ENCODE assay signal across 16 mouse cellular contexts in genomic region chr13:111002670-111003069, GRCm38 (mm10).
"Had no signal": no experiment of that assay in that cellular context is flagged by ENCODE, and none has a peak within 500 bp of the region (broad histone marks: within the 10 kb centered on the region; RNA-seq: fewer than 3 reads in every experiment).

No protein-coding gene starts in this region.

- DNase-seq: kidney, adult 2 months; kidney, postnatal 4 days; liver; liver, embryonic 13.5 days; liver, postnatal 0 days; lung, postnatal 14 days; right cerebral cortex, postnatal 4 days; thymus, postnatal 36 days had no signal

- H3K27ac ChIP-seq: layer of hippocampus, adult 2 months; limb, embryonic 12.5 days; liver, embryonic 13.5 days; lung, embryonic 15.5 days; macrophage; neural tube, embryonic 13.5 days had no signal

- ATAC-seq: intestine, embryonic 16.5 days; liver, postnatal 0 days had no signal

- H3K4me3 ChIP-seq: layer of hippocampus, adult 2 months; limb, embryonic 12.5 days; liver, embryonic 13.5 days; lung, embryonic 15.5 days; megakaryocyte, embryonic 14.5 days; myocyte; neural tube, embryonic 13.5 days had no signal

- H3K27me3 ChIP-seq: limb, embryonic 12.5 days; liver, embryonic 13.5 days; lung, embryonic 15.5 days; megakaryocyte, embryonic 14.5 days; neural tube, embryonic 13.5 days had no signal

- H3K36me3 ChIP-seq: limb, embryonic 12.5 days; liver, embryonic 13.5 days; lung, embryonic 15.5 days; neural tube, embryonic 13.5 days had no signal

- H3K9me3 ChIP-seq: limb, embryonic 12.5 days; liver, embryonic 13.5 days; lung, embryonic 15.5 days; megakaryocyte, embryonic 14.5 days; neural tube, embryonic 13.5 days had no signal

- H3K4me2 ChIP-seq: limb, embryonic 12.5 days; liver, embryonic 13.5 days; lung, embryonic 15.5 days; neural tube, embryonic 13.5 days had no signal

- H3K4me1 ChIP-seq: limb, embryonic 12.5 days; liver, embryonic 13.5 days; lung, embryonic 15.5 days; megakaryocyte, embryonic 14.5 days; neural tube, embryonic 13.5 days had no signal

- H3K9ac ChIP-seq: limb, embryonic 12.5 days; liver, embryonic 13.5 days; liver, postnatal 0 days; lung, embryonic 15.5 days; neural tube, embryonic 13.5 days had no signal
